Mouse (Mus musculus): ENCODE data around the gene Itfg2.
A peak's percentile ranks its signal among the peaks of the same experiment; 100 is the strongest.

- TF ChIP-seq MYB (IDR thresholded peaks at IDR 0.05; ENCODE audit: low read depth, low read length) (no peak), MAX (IDR thresholded peaks at IDR 0.05; ENCODE audit: low read length) (no peak), POLR2A (IDR thresholded peaks at IDR 0.05; ENCODE audit: control insufficient read depth in 1 of 2, insufficient read depth in 1 of 2, low read depth in 1 of 2, low read length in 2 of 2, poor library complexity in 1 of 2) (no peak), USF1 (IDR thresholded peaks at IDR 0.05; ENCODE audit: low read depth, low read length) (no peak), BHLHE40 (IDR thresholded peaks at IDR 0.05; ENCODE audit: borderline replicate concordance, low read depth, low read length) (no peak), CHD1 (IDR thresholded peaks at IDR 0.05; ENCODE audit: low read depth, low read length) (no peak), POLR2AphosphoS2 (IDR thresholded peaks at IDR 0.05; ENCODE audit: low read length) (no peak), ZC3H11A (IDR thresholded peaks at IDR 0.05; ENCODE audit: low read depth, low read length) (no peak), ZNF384 (IDR thresholded peaks at IDR 0.05; ENCODE audit: low read depth, low read length) (no peak), ELF1 (IDR thresholded peaks at IDR 0.05; ENCODE audit: low read depth, low read length) (no peak), CTCF (IDR thresholded peaks at IDR 0.05 in 2 of 3, conservative IDR thresholded peaks at IDR 0.05 in 1 of 3; ENCODE audit: control insufficient read depth in 1 of 3, insufficient read depth in 1 of 3, low read depth in 2 of 3, low read length in 3 of 3, poor library complexity in 1 of 3, severe bottlenecking in 1 of 3) (peak; percentile 32 to 44 (median 41); a peak in 5 of 6 replicates), GATA1 (IDR thresholded peaks at IDR 0.05; ENCODE audit: low read depth, low read length) (no peak)
These were observed 15.5 kb upstream of the Itfg2 start for GRCm38 (mm10) chr6:128440238-128440637.

Measured in MEL (cell line).